Mouse (Mus musculus): Measurements from ENCODE around the gene Zfp473. TPM values are rescaled to one million over a fixed set of nuclear protein-coding genes. Genes with fewer than 3 reads are reported as not detected.
"Not testable (repeated sequence)": the region's sequence is repeated elsewhere in the genome, so short reads cannot be mapped to it uniquely, and the experiment has no call there.

The Zfp473 gene
- total and polyA plus RNA-seq, 2 experiments from 2014 or later = 0.51 to 1.1 TPM

DNA sequence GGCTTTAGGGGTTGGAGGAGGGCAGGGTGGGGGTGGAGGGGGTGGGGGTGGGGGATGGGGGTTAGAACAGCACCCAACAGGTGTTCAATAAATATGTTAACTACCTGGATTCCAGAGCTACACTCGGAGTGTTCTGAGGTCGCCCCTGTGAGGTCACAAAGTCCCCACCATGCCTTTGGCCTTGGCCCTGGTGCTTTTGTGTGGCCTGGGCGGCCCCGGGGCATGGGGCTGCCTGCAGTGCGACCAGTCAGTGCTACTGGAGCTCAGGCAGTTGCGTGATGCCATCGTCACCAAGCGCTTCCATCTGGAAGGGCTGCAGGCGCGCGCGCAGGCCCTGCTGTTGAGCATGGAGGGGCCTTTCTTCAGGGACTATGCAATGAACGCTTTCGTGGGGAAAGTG is 42.3 kb downstream of the Zfp473 start, which contains the start of gene Izumo2:
TSS of gene Izumo2 (plus strand) at position 169 of the 400 bp plus-strand sequence.
- no peaks in the 10 kb centered on the region for H3K36me3 ChIP-seq (ENCODE audit: insufficient read depth, low read length)
- no peak within 1 kb of the TSS for H3K27ac ChIP-seq (ENCODE audit: low read depth, low read length)
- H3K9me3 ChIP-seq (ENCODE audit: low read length) = no peaks in the 10 kb centered on the region
- H3K4me2 ChIP-seq (ENCODE audit: low read depth, low read length, poor library complexity, severe bottlenecking) = no peak within 1 kb of the TSS
- WGBS = 75% methylated on average over 14 of the region's 14 CpGs
- TF ChIP-seq CTCF (IDR thresholded peaks at IDR 0.05) = no peak
- H3K4me1 ChIP-seq (ENCODE audit: insufficient read depth, low read length) = no peaks in the 10 kb centered on the region
- ATAC-seq (ENCODE audit: low FRiP score) (no peak), DNase-seq (ENCODE audit: low spot score) (no peak)
- H3K4me3 ChIP-seq (ENCODE audit: low read depth, low read length) = no peak within 1 kb of the TSS
- no peak within 1 kb of the TSS for H3K9ac ChIP-seq (replicated peaks; ENCODE audit: low read length, poor library complexity, severe bottlenecking)
- no peaks in the 10 kb centered on the region for H3K27me3 ChIP-seq (ENCODE audit: insufficient read depth, low read length)

DNA sequence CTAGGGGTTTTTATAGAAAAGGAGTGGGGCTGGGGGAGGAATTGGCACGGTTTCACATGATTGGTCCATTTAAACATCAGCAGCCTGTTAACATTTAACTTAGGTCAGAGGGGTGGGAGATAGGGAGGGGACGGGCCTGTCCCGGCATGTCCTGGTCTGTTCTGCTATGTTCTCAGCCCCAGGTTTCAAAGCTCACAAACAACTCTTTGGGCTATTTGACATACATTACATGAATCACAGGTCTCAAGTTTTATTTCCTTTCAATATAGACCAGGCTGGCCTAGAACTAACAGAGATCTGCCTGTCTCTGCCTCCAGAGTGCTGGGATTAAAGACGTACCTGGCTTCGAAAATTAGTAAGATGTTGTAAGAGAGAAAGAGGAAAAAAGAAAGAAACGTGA is 42.8 kb downstream of the Zfp473 start:
- H3K4me3 ChIP-seq (ENCODE audit: low read depth, low read length); H3K4me1 ChIP-seq (ENCODE audit: insufficient read depth, low read length); H3K9ac ChIP-seq (replicated peaks; ENCODE audit: low read length, poor library complexity, severe bottlenecking); DNase-seq (ENCODE audit: low spot score); ATAC-seq (ENCODE audit: low FRiP score); H3K4me2 ChIP-seq (ENCODE audit: low read depth, low read length, poor library complexity, severe bottlenecking); H3K9me3 ChIP-seq (ENCODE audit: low read length); H3K36me3 ChIP-seq (ENCODE audit: insufficient read depth, low read length); H3K27me3 ChIP-seq (ENCODE audit: insufficient read depth, low read length); H3K27ac ChIP-seq (ENCODE audit: low read depth, low read length): not testable (repeated sequence)
- WGBS = 87% methylated on average over 6 of the region's 6 CpGs

DNA sequence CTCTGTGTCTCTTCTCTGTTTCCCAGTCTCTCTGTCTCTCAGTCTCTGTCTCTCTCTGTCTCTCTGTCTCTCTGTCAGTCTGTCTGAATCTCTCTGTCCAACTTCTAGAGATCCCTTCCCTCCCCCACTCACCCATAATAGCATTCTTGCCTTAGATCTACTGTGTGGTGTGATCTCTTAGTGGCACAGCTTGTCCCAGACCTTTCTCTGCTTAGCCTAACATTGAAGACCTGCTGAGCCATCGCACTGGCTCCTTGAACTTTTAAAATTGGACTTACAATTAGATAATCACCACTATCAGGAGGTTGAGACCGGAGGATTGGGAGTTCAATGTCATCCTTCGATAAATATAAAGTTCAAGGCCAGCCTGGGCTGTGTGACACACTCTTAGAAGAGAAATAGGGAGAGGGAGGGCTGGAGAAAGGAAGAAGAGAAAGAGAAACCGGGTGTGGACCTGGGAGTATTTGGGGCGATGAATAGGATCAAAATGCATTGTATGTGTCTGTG is 43.6 kb downstream of the Zfp473 start:
- no peak overlapping the region for H3K9ac ChIP-seq (replicated peaks; ENCODE audit: low read length, poor library complexity, severe bottlenecking)
- no peak overlapping the region for H3K4me2 ChIP-seq (ENCODE audit: low read depth, low read length, poor library complexity, severe bottlenecking)
- no peaks in the 10 kb centered on the region for H3K9me3 ChIP-seq (ENCODE audit: low read length)
- DNase-seq (ENCODE audit: low spot score) = no peak
- no peaks in the 10 kb centered on the region for H3K4me1 ChIP-seq (ENCODE audit: insufficient read depth, low read length)
- no peak for TF ChIP-seq CTCF (IDR thresholded peaks at IDR 0.05)
- H3K36me3 ChIP-seq (ENCODE audit: insufficient read depth, low read length) = no peaks in the 10 kb centered on the region
- H3K4me3 ChIP-seq (ENCODE audit: low read depth, low read length) = no peak overlapping the region
- no peak for ATAC-seq (ENCODE audit: low FRiP score)
- 90% methylated on average over 5 of the region's 5 CpGs for WGBS
- H3K27me3 ChIP-seq (ENCODE audit: insufficient read depth, low read length) = no peaks in the 10 kb centered on the region
- H3K27ac ChIP-seq (ENCODE audit: low read depth, low read length) = no peak overlapping the region

DNA sequence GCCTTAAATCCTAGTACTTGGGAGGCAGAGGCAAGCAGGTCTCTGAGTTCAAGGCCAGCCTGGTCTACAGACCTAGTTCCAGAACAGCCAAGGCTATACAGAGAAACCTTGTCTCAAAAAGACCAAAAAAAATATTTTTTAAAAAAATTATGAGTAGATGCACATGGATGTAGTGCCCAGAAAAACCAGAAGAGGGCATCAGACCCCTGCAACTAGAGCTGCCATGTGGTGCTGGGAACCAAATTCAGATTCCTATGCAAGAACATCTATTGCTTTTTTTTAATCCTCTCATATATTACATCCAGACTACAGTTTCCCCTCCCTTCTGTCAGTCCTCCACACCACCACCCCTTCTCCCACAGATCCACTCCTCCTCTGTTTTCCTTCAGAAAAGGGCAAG is 44.5 kb downstream of the Zfp473 start:
- no peak for DNase-seq (ENCODE audit: low spot score)
- H3K4me1 ChIP-seq (ENCODE audit: insufficient read depth, low read length) = no peaks in the 10 kb centered on the region
- TF ChIP-seq CTCF (IDR thresholded peaks at IDR 0.05) = no peak
- ATAC-seq (ENCODE audit: low FRiP score) = no peak
- H3K36me3 ChIP-seq (ENCODE audit: insufficient read depth, low read length) = no peaks in the 10 kb centered on the region
- no peak overlapping the region for H3K4me2 ChIP-seq (ENCODE audit: low read depth, low read length, poor library complexity, severe bottlenecking)
- H3K27me3 ChIP-seq (ENCODE audit: insufficient read depth, low read length) = no peaks in the 10 kb centered on the region
- no peak overlapping the region for H3K9ac ChIP-seq (replicated peaks; ENCODE audit: low read length, poor library complexity, severe bottlenecking)
- no peak overlapping the region for H3K27ac ChIP-seq (ENCODE audit: low read depth, low read length)
- H3K9me3 ChIP-seq (ENCODE audit: low read length) = no peaks in the 10 kb centered on the region
- no peak overlapping the region for H3K4me3 ChIP-seq (ENCODE audit: low read depth, low read length)

DNA sequence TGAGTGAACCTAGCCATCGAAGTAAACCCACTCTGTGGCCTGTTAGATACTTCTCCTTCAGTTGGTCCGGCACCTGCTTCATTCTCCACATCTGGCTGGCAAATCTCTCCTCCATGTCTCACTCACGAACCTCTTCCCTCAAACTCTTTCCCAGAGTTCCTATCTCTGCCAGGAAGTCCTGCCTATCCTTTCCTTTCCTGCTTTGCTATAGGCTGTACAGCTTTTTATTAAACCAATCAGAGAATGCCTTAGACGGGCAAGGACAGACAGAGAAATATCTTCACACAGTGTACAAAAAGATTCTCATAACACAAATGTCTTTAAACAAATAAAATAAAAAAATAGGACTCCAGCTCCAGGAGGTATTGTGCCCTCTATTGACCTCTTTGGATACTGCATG is 45.8 kb downstream of the Zfp473 start:
- H3K9me3 ChIP-seq (ENCODE audit: low read length) = no peaks in the 10 kb centered on the region
- no peak overlapping the region for H3K4me2 ChIP-seq (ENCODE audit: low read depth, low read length, poor library complexity, severe bottlenecking)
- no peaks in the 10 kb centered on the region for H3K27me3 ChIP-seq (ENCODE audit: insufficient read depth, low read length)
- H3K4me3 ChIP-seq (ENCODE audit: low read depth, low read length) = no peak overlapping the region
- 84% methylated on average over 4 of the region's 4 CpGs for WGBS
- no peaks in the 10 kb centered on the region for H3K36me3 ChIP-seq (ENCODE audit: insufficient read depth, low read length)
- ATAC-seq (ENCODE audit: low FRiP score) (no peak), DNase-seq (ENCODE audit: low spot score) (no peak)
- no peak for TF ChIP-seq CTCF (IDR thresholded peaks at IDR 0.05)
- H3K9ac ChIP-seq (replicated peaks; ENCODE audit: low read length, poor library complexity, severe bottlenecking) = no peak overlapping the region
- H3K27ac ChIP-seq (ENCODE audit: low read depth, low read length) = no peak overlapping the region
- no peaks in the 10 kb centered on the region for H3K4me1 ChIP-seq (ENCODE audit: insufficient read depth, low read length)

DNA sequence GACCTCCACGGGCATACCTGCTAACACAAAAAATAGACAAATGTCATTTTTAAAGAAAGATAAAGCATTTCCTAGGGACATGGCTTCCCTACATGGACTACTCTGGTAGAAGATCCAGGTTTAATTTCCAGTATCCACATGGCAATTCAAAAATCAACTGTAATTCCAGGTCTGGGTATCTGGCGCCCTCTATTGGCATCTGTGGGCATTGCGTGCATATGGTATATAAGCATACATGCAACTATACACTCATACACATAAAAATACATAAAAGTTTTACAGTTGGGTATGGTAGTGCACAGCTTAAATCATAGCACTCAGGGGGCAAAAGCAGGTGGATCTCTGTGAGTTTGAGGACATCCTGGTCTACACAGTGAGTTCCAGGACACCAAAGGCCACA is 46.5 kb downstream of the Zfp473 start:
- Histone ChIP-seq H3K4me2 (ENCODE audit: low read depth, low read length, poor library complexity, severe bottlenecking) (no peak overlapping the region), H3K9me3 (ENCODE audit: low read length) (no peaks in the 10 kb centered on the region), H3K27me3 (ENCODE audit: insufficient read depth, low read length) (no peaks in the 10 kb centered on the region), H3K4me3 (ENCODE audit: low read depth, low read length) (no peak overlapping the region), H3K27ac (ENCODE audit: low read depth, low read length) (no peak overlapping the region), H3K36me3 (ENCODE audit: insufficient read depth, low read length) (no peaks in the 10 kb centered on the region), H3K4me1 (ENCODE audit: insufficient read depth, low read length) (no peaks in the 10 kb centered on the region), H3K9ac (replicated peaks; ENCODE audit: low read length, poor library complexity, severe bottlenecking) (no peak overlapping the region)
- ATAC-seq (ENCODE audit: low FRiP score) (no peak), DNase-seq (ENCODE audit: low spot score) (peak; percentile 46)
- 58% methylated on average over 3 of the region's 3 CpGs for WGBS
- peak; percentile 74 for TF ChIP-seq CTCF (IDR thresholded peaks at IDR 0.05)

Measured in midbrain, postnatal 0 days (tissue).